Mouse (Mus musculus): Measurements from ENCODE around the gene Irgm1.
"Not testable (repeated sequence)": the region's sequence is repeated elsewhere in the genome, so short reads cannot be mapped to it uniquely, and the experiment has no call there.

The Irgm1 gene

DNA sequence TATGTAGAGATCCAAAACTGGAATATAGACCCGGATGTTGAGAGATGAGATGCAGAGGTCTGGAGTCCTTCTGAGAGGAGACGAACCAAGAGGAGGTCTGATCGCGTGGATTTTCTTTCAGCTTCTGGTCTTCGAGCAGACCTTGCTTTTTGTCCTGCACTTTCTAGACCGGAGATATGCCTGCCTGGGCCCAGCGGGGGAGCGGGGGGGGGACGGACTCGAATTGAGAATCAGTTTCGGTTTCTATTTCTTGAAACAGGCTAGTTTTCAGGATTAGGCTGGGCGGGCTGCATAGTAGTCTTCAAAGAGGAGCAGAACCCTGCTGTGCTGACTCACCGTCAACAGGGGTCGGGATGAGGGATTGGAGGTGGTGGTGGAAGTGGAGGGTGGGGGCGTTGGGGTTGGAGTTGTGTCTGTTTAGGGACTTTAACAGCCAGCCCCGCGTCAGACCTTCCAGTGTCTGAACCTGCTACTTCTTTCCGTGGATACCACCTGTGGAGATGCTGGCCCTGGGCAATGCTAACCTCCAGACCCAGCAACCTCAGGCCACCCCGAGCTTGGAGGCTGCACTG lies at the start of gene Irgm1:
Irgm1 (minus strand) TSS at position 483 of the 572 bp plus-strand sequence.
- DNase-seq (ENCODE audit: low spot score in 2 of 2): peak; percentile 68

DNA sequence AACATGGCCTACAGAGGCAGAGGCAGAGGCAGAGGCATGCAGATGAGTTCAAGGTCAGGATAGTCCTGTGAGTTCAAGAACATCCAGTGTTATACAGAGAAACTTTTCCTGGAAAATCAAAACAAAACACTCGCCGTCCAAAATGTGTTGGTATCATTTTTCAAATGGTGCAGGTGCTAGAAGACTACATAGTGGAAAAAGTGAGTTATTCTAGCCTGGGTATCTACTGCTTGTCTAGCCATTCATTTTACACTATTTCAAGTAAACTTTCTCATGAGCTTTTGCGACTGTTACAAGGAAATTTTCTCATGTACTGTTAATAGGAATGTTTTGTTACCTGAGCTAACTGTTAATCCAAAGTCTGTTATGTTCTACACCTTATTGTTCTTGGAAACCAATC lies 46.9 kb upstream of the Irgm1 start:
- no peak for DNase-seq (ENCODE audit: low spot score in 2 of 2)

DNA sequence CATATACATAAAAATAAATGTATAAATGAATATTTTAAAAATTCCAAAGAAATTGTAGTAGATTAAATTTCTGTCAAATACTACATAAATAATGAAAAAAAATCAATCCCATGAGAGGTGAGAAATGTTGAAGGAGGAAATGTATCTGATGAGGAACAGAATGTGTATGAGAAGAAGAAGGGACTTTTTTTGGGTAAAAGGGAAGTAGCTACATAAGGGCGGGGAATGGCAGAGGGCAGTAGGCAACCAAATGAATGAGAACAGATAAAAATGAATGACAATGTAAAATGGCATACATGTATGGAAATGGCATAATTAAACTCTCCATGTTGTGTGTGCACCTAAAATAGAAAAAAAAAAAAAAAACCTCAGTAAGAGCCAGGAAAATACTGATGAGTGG lies 42.1 kb upstream of the Irgm1 start:
- no peak for DNase-seq (ENCODE audit: low spot score in 2 of 2)

DNA sequence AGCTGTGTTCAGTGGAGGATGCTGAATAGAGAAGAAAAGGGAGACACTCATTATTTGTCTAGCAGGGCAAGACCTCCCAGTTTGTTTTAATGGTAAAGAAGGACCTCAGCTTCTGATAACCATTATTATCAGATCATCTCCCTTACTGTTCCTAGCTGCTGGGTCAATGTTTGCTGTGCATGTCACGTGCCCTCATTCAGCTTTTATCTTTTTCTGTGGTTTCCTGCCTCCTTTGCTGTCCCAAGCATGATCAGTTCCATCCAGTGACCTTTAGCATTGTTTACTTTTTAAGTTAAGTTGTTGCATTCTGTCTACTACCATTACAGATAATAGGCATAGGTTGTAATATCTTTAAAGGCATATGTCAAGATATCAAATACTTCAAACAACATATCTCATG lies 37.0 kb upstream of the Irgm1 start:
- no peak for DNase-seq (ENCODE audit: low spot score in 2 of 2)

DNA sequence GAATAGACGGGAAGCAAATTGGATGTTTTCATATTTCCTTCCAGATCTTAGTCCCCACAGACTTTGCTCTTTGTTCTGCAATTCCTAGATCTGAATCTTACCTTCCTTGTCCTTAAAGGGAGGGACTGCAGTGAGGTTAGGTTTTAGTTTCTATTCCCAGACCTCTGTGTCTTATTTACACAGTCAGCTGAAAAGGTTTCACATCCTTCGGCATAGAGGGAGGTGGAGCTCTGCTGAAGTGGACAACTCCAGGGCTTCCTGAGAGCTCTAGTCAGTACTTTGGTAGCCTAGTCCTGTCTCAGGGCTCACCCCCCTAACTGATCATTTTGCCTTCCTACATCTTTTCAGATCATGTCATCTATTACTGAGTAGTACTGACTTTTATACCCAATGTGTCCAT lies 30.5 kb upstream of the Irgm1 start, which contains the start of gene Gm5431:
Gm5431 (minus strand) TSS at position 194 of the 400 bp plus-strand sequence.
- DNase-seq (ENCODE audit: low spot score in 2 of 2): no peak

DNA sequence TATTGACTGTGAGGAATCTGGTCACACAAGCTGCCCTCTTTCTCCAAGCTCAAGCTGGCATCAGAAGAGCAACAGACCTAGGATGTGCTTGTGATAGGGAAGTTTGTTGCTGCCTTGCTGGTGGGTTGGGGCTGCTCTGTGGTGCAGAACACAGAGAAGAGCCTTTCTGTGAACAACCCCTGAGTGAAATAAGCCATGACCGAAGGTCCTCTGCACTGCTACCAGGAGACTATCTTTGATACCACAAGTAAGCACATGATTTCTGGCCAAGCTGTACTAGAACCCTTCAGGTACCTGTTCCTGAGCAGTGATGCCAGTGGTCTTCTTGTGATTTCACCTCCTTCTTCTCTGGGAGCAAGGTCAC lies 30.1 kb upstream of the Irgm1 start:
- DNase-seq (ENCODE audit: low spot score in 2 of 2): not testable (repeated sequence)

DNA sequence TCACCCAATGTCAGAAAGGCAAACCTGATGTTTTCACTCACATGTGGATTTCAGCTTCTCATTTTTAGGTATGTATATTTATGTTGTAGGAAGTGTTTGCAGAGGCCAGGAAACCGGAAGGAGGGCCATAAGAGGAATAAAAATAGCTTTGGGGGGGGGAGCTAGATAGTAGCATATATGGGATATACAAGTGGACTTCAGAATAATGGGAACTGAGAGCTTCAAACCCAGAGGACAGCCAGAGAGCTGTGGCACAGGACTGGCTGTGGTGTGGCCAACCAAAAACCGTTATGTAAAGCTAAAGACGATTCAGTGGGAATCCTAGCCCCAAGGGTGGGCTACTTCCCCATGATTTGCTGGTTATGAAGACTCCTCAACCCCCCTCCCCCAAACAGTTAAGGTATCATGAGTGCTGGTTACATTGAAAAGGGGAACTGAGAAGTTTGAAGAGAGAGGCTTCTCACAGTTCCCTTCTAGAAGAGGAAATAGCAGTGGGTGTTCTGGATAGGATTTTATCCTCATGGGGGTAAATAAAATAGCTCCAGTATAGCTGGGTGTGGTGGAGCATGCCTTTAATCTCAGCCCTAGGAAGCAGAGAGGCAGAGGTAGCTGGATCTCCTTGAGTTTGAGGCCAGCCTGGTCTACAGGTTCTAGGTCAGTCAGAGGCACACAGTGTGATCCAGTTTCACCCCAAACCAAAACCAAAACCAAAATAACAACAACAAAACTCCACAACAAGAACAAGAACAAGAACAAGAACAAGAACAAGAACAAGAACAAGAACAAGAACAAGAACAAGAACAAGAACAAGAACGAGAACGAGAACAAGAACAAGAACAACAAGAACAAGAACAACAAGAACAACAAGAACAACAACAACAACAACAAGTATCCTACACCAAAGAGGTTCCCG lies 29.4 kb upstream of the Irgm1 start:
- DNase-seq (ENCODE audit: low spot score in 2 of 2): not testable (repeated sequence)

DNA sequence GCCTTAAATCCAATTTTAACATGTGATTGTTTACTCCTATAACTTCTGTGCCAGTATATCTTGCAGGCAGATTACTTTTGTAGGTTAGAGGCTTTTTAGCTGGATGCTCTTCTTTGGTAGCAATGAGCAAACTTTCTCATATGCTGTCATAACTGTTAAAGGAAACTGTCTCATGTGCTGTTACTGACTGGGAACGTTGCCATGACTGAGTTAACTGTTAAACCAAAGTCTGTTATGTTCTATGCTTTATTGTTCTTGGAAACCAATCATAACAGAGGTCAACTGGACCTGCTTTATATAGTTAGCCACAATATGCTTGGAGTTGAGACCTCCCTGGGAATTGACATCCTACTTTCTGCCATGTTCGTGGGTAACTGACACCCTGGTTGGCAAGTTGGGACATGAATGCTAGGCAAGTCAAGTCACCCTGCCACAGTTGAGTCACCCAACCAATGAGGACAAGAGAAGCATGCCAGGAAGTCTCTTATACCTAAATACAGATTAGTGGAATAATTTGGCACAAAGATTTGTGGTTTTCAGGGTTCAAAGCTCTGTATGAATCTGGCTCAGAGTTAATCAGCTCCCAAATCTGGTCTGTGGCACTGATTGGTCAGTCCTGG lies 27.4 kb upstream of the Irgm1 start:
- DNase-seq (ENCODE audit: low spot score in 2 of 2): no peak

DNA sequence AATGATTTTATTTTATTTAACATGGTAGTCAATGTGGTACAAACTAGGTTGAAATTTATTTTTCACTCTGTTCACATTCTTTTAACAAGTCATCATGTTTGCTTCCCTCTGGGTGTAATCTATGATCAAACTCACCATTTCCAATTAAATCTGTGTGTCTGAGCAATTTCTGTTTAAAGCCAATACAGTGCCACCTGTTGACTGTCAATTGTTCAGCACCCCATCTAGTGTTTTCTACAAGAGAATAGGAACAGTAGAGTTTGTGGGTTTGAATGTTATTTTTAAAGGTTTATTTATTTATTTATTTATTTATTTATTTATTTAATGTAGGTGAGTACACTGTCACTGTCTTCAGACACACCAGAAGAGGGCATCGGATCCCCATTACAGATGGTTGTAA lies 5.2 kb upstream of the Irgm1 start:
- DNase-seq (ENCODE audit: low spot score in 2 of 2): no peak

DNA sequence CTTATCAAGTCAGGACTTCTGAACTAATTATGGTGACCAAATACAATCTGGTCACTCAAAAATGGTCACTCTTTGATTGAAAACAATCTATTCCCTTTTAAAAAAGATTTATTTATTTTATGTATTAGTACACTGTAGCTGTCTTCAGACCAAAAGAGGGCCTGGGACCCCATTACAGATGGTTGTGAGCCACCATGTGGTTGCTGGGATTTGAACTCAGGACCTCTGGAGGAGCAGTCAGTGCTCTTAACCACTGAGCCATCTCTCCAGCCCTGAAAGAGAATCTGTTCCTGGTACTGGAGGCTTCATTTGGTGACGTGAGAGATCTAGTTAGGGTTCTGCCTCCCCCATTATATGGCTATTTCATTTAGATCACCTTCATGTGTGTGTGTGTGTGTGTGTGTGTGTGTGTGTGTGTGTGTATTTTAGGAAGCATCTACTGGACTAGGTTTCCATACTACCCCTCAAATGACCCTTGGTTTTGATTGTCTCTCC lies 3.9 kb upstream of the Irgm1 start:
- not testable (repeated sequence) for DNase-seq (ENCODE audit: low spot score in 2 of 2)

DNA sequence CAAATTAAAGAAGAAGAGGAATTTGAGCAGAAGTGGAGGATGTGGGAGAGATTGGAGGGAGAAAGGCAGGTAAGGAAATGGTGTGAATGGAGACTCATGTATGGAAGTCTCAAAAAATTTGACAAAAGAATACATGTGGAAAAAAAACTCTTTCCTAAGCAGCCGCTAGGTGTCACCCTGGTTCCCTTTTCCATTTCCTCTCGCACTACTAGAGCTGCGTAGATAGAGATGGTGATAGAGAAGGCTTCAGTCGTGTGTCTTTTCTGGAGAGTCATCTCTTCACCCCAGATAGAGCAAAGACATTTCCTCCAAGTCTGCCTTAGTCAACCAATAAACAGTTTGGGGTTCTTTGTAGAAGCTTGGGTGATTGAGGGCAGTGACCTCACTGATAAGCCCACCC lies 3.0 kb upstream of the Irgm1 start:
- DNase-seq (ENCODE audit: low spot score in 2 of 2): peak; percentile 52 to 74

DNA sequence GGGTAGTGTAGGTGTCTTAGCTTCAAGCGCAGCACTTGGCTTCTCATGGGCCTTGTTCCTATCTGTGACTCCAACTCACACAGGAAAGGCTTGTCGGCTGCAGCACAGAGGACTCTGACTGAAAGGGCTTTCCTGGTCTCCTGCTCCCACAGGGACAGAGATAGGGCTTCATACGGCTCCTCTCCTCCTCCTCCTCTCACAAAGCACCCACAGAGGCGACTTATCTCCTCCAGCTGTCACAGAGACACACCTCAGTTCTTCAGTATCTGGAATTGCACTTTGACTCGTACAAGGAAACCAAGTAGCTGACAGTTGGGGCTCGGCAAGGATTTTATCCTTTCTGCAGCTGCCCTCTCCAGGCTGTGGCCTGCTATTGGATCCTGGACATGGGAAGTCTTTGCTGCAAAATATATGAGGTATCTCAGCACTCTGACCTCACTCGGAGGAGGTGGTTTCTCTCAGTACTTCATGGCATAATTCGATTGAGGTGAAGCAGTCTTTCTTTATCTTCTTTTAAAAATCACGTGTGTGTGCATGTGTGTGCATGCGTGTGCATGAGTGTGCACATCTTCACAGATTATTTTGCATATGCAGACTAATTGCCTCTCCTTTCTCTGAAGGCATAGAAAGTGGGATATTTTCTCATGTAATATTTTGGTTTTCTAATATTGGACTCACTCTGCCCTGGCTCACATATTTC lies 2.3 kb upstream of the Irgm1 start:
- no peak for DNase-seq (ENCODE audit: low spot score in 2 of 2)

DNA sequence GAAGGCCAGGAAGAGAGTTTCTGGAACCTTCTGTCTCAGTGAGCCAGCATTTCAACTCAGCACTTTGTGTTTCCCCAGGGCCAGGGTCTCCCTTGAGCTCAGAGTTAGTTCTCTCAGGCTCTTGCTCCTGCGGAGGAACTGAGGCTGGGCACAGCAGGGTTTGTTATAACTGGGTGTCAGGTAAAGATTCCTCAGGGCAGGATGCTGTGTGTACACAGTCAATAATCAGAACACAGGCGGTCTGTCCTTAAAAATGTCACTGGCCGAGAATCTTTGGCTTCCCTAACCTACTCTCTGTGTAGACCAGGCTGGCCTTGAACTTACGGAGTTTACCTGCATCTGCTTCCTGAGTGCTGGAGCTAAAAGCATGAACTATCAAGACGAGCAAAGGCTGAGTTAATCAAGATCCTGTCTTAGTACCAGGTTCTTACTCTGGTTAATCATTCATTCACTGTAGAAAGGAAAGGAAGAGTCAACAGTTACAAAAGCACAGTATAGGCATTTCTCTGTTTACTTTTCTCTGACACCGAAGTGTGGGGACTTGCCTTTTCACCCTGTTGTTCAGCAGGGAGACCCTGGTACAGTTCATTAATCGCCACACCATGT lies 1.3 kb upstream of the Irgm1 start:
- DNase-seq (ENCODE audit: low spot score in 2 of 2): peak in 1 of 2 experiments; percentile 15

DNA sequence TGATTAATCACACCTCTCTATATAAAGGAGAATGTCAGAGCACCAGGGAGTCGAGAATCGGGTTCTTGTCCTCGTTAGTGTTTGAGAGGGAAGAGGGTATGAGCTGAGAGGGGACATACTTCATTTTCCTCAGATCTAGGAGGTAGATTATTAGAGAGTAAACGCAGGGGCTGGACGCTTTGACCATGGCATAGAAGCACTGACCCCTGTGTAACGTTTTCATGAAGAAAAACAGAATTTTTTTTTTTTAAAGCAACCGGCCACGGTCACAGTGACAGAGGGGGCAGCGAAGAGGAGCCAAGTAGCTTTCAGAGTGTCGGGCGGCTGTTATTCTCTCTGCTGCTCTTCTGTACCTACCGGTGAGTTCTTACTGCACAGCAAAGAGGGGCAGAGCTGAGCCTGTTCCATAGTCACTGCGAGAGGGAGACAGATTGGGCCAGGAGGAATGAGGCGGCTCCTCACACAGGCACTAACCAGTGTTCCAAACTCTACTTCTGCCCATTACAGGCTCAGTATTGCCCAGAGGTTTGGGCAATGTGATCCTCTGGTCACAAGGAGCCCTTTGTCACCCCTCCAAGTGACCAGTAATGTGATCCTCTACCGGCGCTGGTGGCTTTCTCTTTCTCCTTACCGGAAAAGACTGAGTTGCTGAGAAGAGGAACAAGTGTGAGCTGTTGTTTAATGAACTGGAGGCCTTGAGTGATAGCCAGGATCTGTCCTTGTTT lies 496 bp upstream of the Irgm1 start:
- DNase-seq (ENCODE audit: low spot score in 2 of 2): peak in 1 of 2 experiments; percentile 45

DNA sequence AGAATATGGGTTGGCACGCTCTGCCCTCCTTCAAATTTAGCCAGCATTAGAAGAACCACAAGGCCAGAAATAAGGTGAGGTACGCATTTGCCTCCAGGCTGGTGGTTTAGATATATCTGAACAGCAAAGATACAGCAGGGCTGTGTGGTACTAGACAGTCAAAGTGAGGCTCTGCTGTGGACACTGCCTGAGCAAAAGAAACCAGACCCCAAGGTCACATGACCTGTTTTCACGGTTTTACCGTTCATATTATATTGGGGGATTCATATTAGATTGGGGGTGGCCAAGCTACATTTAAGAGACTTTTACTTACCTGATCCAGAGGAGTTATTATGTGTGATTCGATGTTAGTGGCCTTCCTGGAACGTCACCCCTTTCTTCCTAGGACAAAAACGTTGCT lies 702 bp downstream of the Irgm1 start:
- peak in 1 of 2 experiments; percentile 15 for DNase-seq (ENCODE audit: low spot score in 2 of 2)

DNA sequence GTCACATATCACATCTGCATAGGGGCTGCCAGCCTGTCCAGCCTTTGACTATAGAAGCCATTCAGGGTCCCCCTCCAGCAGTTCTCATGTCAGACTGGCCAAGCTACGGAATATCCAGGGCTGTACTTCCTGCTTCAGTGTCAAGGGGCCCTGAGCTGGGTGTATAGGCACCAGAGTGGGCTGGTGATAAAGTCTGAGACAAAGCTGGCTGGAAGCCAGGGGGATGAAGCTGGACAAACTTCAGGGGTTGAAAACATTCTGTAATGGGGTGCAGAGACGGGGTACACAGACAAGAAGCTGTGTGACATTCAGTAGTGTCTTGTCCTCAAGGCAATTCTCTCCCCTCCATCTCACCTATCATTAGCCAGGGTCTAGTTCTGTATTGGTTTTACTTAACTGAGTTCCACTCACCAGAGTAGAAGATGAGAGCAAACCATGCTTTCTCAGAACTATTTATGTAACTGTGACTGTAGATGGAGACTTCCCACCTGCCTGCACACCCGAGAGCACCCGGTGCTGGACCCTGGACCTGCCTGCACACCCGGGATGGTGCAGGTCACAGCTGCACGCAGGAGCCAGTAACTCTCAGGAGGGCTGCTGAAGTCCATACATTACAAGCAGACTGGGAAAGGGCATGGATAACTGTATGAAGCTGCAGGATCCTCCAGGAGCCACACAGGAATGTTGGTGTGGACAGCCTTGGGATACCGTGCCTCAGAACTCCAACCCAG lies 1.9 kb downstream of the Irgm1 start:
- DNase-seq (ENCODE audit: low spot score in 2 of 2): peak in 1 of 2 experiments; percentile 19

DNA sequence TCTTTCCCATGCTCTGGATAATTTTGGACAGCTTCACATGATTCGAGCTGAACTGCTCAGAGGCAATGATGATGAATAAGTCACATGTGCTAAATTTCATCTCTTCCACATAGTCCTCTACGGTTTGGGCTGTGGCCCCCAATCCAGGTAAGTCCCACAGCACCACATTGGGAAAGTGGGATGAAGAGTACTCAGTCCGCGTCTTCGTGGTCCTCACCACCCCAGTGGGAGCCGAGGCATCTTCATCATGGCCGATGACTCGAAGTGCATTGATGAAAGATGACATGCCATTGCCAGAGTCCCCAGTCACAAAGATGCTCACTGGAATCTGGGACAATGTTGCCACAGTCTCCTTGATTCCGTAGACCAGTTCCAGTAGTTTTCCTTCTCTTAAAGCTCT lies 5.0 kb downstream of the Irgm1 start:
- DNase-seq (ENCODE audit: low spot score in 2 of 2): no peak

DNA sequence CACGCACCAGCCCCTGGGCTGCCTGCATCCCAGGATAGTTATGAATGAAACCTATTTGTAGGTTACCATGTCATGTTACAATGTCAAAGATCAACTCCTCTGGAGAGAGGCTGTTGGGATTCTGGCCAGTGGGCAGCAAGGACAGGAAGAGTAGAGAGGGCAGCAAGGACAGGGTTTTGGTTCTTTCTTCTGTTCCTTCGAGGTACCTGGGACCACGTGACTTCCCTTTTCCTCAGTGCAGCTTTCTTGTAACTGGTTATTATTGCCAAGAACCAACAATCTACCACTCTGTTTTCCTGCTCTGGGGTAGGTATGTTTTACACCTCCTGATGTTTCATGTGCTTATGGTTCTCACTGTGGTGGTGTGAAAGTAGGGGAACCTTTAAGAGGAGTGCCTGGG lies 7.7 kb downstream of the Irgm1 start:
- DNase-seq (ENCODE audit: low spot score in 2 of 2): no peak

DNA sequence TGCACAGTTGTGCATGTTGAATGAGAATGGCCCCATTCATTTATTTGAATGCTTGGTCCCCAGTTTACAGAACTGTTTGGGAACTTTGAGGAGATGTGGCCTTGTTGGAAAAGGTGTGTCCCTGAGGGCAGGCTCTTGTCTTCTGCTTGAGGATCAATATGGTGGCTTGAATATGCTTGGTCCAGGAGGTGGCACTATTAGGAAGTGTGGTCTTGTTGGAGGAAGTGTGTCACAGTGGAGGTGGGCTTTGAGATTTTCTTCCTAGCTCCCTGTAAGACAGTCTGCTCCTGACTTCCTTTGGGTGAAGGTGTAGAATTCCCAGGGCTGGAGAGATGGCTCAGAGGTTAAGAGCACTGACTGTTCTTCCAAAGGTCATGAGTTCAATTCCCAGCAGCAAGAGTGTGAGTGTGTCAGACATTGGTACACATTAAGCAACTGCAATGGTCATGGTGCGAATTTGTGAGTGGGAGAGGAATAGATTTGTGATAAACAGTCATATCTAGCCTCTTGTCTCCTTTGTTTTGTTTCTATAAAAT lies 8.6 kb downstream of the Irgm1 start:
- no peak for DNase-seq (ENCODE audit: low spot score in 2 of 2)

DNA sequence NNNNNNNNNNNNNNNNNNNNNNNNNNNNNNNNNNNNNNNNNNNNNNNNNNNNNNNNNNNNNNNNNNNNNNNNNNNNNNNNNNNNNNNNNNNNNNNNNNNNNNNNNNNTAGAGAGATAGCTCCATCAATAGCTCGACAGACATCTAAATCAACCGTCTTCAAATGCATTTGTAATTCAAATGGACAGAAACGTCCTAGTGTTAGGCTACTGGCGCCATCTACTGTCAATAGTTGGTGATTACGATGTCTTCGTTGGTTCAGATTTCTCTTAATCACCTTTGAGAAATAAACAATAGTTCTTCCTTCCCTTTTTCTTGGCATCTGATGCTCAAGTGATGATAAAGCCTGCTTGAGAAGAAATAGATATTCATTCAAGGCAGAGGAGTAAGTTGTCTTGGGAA lies 12.5 kb downstream of the Irgm1 start:
- DNase-seq (ENCODE audit: low spot score in 2 of 2): peak in 1 of 2 experiments; percentile 64
